Mouse (Mus musculus) megakaryocyte-erythroid progenitor cell, adult 5-6 weeks (primary cell): ENCODE measurements at regions not wholly inside any gene's neighbourhood (a gene's known extent, or its start where the extent isn't known, plus 50 kb on each side); places are given as distances from the start of the nearest gene placed in this dataset.
"Not testable (repeated sequence)": the region's sequence is repeated elsewhere in the genome, so short reads cannot be mapped to it uniquely, and the experiment has no call there.

Experiments used
- ATAC-seq: replicated peaks from 2 replicates; pipeline ENCODE4 v1.8.0; 2016; ENCODE audit warnings: mild to moderate bottlenecking, inconsistent platforms; ENCODE audit not compliant: severe bottlenecking, poor library complexity, low FRiP score, low TSS enrichment

- ATAC-seq = not testable (repeated sequence)
Observed at GRCm38 (mm10) chr6:47679946-47680345, 84.8 kb upstream of the Ezh2 start.

GRCm38 (mm10) chr6:47672741-47673140 is 77.6 kb upstream of the Ezh2 start:
- not testable (repeated sequence) for ATAC-seq

- ATAC-seq = not testable (repeated sequence)
Observed at GRCm38 (mm10) chr6:47652880-47653279, 57.7 kb upstream of the Ezh2 start.

DNA sequence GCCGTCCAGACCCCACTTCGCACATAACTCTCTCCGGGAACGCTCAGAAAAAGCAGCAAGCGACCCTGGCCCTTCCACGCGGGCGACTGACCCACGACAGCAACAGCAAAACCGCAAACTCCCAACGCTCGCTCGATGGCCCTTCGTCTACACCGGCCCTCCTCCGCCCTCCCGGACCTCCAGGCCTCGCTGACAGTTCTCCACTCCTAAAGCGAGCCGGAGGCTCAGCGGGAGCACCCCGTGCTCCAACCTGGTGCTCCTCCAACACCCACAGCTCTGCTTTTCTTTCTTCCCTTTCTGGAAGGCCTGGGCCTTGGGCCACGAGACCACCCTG is 56.2 kb upstream of the Ezh2 start:
- ATAC-seq = peak; percentile 17; the same call in 1 of the 2 replicates

DNA sequence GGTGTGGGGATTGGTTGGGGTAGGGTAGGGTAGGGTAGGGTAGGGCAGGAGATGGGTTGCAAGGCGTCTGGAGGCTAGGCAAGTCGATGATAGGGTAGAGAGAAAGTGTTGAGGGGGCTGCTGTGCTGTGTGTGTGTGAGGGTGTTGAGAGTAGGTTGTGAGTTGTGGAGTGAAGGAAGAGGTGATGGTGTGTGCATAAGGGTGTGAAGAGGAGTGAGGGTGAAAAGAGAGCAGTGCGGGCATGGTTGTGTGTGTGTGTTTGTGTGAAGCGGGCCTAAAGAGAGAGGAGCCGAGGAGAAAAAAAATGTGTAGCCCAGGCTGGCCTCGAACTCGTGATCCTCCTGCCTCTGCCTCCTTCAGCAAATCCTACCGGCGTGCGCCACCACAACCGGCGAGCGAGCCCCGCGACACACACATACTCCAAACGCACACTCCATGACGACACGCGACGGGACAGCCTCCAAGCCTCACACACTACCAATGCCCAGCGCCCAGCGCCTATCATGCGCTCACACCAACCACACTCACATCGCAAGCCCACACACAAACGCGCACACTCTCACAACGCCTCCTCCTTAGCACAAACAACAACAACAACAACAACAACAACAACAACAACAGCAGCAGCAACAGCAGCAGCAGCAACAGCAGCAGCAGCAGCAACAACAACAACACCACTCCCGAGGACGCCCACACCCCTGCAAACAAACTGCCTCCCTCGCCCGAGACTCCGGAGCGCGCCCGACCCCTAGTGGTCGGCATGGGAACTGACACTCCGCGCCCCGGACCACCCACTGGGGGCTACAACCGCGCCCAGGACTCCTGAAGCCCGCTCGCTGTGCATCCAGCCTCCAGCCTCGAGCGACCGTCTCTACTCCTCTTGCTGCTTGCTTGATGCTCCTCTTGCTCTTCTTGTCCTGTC is 55.6 kb upstream of the Ezh2 start:
- ATAC-seq = peak; percentile 95

DNA sequence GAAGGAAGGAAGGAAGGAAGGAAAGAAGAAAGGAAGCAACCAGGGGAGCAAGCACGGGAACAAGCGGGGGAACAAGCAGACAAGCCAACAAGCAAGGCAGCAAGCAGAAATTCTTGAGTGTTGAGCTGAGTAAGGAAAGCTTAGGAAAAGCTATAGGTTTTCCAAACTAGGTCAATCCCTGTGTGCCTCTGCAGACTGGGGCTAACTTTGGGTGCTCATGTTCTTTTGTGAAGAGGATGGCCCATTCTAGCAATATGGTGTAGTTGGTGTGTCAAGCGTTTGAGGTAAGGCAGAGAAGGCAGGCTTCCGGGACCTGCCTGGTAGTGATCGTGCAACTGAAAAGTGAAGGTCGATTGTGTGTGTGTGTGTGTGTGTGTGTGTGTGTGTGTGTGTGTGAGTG is 54.8 kb upstream of the Ezh2 start:
- ATAC-seq = no peak

GRCm38 (mm10) chr6:47649451-47649931 is 54.4 kb upstream of the Ezh2 start:
- ATAC-seq = no peak; the same call in 1 of the 2 replicates

DNA sequence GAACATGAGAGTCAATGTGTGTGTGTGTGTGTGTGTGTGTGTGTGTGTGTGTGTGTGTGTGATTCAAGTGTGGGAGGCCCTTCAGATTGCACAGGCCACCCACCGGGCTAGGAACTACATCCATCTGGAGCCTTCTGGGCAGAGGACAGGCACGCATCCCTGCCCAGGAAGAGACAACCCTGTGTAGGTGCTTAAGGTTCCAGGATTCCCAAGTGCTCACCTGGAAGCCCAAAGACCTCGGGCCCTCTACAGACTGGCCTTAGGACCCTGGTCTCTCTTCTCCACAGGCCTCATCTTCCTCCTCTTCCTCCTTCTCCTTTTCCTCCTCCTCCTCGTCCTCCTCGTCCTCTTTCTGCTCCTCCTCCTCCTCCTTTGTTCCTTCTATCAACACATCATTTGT is 53.8 kb upstream of the Ezh2 start:
- ATAC-seq = no peak

- no peak for ATAC-seq
Observed at GRCm38 (mm10) chr6:47648316-47648715, 53.2 kb upstream of the Ezh2 start.

GRCm38 (mm10) chr6:47647876-47648275 is 52.7 kb upstream of the Ezh2 start:
- ATAC-seq = no peak

DNA sequence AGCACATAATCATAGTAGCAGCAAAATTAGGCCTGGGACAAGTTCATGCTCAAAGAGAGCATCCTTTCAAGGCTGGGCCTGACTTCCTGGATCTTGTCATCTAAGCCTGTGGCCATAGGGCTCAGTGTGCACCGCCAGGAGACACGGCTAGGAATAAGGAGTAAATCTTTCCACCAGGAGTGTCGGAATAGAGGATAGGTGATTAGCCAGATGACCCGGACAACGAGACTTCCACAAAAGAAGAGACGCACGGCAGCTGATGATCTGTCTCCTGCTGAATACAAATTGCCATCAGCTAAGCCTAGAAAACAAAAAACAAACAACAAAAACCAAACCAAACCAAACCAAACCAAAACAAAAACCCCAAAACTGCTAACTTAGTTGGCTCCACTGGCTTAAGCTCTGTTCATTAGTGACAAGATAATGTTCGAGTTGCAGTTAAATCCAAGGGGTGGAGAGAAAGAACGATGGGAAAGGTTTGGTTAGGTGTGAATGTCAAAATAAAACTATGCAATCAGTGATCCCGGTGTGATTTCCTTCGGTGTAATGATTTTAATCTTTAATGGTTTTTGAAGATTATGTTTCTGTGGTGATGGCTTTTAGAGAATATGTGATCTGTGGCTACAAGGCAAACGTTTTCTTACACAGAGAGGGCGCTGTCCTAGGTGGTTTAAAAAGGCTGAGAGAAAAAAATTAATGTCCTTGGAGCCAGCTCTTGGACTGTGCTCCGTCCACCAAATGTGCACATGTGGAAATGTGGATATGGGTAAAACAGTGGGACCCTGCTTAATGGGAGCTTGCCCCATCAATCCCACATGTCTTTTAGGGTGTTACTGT is 51.8 kb upstream of the Ezh2 start:
- no peak for ATAC-seq

DNA sequence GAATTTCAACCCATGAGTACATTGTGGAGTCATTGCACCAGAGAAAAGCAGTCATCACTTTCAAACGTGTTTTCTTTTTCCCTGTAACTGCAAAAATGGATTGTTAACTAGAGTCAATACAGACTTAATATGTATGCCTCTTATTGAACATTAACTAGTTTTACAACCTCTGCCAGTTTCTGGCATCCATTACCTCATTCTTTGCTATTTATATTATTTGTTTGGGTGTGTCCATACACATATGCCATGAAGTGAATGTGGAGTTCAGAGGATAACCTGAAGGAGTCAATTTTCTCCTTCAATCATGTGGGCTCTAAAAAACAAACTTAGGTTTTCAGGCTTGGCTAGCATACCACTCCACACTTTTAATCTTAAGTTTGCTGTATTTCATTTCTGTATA is 50.9 kb upstream of the Ezh2 start:
- no peak for ATAC-seq
